Mouse (Mus musculus): ENCODE data around the gene Osbpl10. TPM values are rescaled to one million over a fixed set of nuclear protein-coding genes. Genes with fewer than 3 reads are reported as not detected.

Osbpl10 gene
- total RNA-seq, 4 experiments from 2014 or later: 19.5 to 29.8 (median 23.5) TPM

- DNase-seq (ENCODE audit: low spot score in 2 of 2): no peak
These were observed 96.8 kb downstream of the Osbpl10 start for GRCm38 (mm10) chr9:115075191-115075590.

- peak; percentile 58 to 65 for DNase-seq (ENCODE audit: low spot score in 2 of 2)
These were observed 110.1 kb downstream of the Osbpl10 start for GRCm38 (mm10) chr9:115088295-115088993.

GRCm38 (mm10) chr9:115089644-115090043 is 111.3 kb downstream of the Osbpl10 start:
- no peak for DNase-seq (ENCODE audit: low spot score in 2 of 2)

- no peak for DNase-seq (ENCODE audit: low spot score in 2 of 2)
These were observed 118.1 kb downstream of the Osbpl10 start for GRCm38 (mm10) chr9:115096481-115096880.

GRCm38 (mm10) chr9:115097340-115097739 is 119.0 kb downstream of the Osbpl10 start:
- no peak for DNase-seq (ENCODE audit: low spot score in 2 of 2)

GRCm38 (mm10) chr9:115100181-115100915 is 122.0 kb downstream of the Osbpl10 start:
- DNase-seq (ENCODE audit: low spot score in 2 of 2): no peak

- no peak for DNase-seq (ENCODE audit: low spot score in 2 of 2)
These were observed 129.1 kb downstream of the Osbpl10 start for GRCm38 (mm10) chr9:115107430-115107829.

- DNase-seq (ENCODE audit: low spot score in 2 of 2): no peak
These were observed 132.3 kb downstream of the Osbpl10 start for GRCm38 (mm10) chr9:115110655-115111054.

- DNase-seq (ENCODE audit: low spot score in 2 of 2): no peak
These were observed 138.9 kb downstream of the Osbpl10 start for GRCm38 (mm10) chr9:115117314-115117713.

- DNase-seq (ENCODE audit: low spot score in 2 of 2): no peak
These were observed 141.9 kb downstream of the Osbpl10 start for GRCm38 (mm10) chr9:115120276-115120675.

- DNase-seq (ENCODE audit: low spot score in 2 of 2): peak in 1 of 2 experiments; percentile 6
These were observed 142.4 kb downstream of the Osbpl10 start for GRCm38 (mm10) chr9:115120678-115121224.

- no peak for DNase-seq (ENCODE audit: low spot score in 2 of 2)
These were observed 149.0 kb downstream of the Osbpl10 start for GRCm38 (mm10) chr9:115127342-115127741.

GRCm38 (mm10) chr9:115133926-115134325 is 155.6 kb downstream of the Osbpl10 start:
- no peak for DNase-seq (ENCODE audit: low spot score in 2 of 2)

- no peak for DNase-seq (ENCODE audit: low spot score in 2 of 2)
These were observed 156.4 kb downstream of the Osbpl10 start for GRCm38 (mm10) chr9:115134736-115135135.

GRCm38 (mm10) chr9:115135352-115135751 is 157.0 kb downstream of the Osbpl10 start:
- no peak for DNase-seq (ENCODE audit: low spot score in 2 of 2)

- DNase-seq (ENCODE audit: low spot score in 2 of 2): no peak
These were observed 159.5 kb downstream of the Osbpl10 start for GRCm38 (mm10) chr9:115137858-115138257.

- DNase-seq (ENCODE audit: low spot score in 2 of 2): no peak
These were observed 161.4 kb downstream of the Osbpl10 start for GRCm38 (mm10) chr9:115139597-115140332.

GRCm38 (mm10) chr9:115147141-115147540 is 168.8 kb downstream of the Osbpl10 start:
- DNase-seq (ENCODE audit: low spot score in 2 of 2): no peak

- no peak for DNase-seq (ENCODE audit: low spot score in 2 of 2)
These were observed 169.4 kb downstream of the Osbpl10 start for GRCm38 (mm10) chr9:115147586-115148355.

- DNase-seq (ENCODE audit: low spot score in 2 of 2): no peak
These were observed 170.8 kb downstream of the Osbpl10 start for GRCm38 (mm10) chr9:115149011-115149756.
